ENCODE assay signal across 8 mouse cellular contexts in genomic region chr5:110980576-110980975, GRCm38 (mm10).
DNase-seq lines count a peak whose midpoint lies in the region; ATAC-seq and TF ChIP-seq lines count a peak whose summit lies in the region.

No protein-coding gene starts in this region.

- no peak for TF ChIP-seq CTCF in left cerebral cortex, adult 2 months (IDR thresholded peaks at IDR 0.05)
- TF ChIP-seq CTCF in intestine, postnatal 0 days (IDR thresholded peaks at IDR 0.05; ENCODE audit: low read depth), result no peak

- no peaks in the 10 kb centered on the region for H3K27me3 ChIP-seq in intestine, postnatal 0 days (replicated peaks; ENCODE audit: control insufficient read depth, insufficient read depth, low read length)
- H3K27me3 ChIP-seq in neural tube, embryonic 15.5 days (replicated peaks), result no peaks in the 10 kb centered on the region

- no peak overlapping the region for H3K9ac ChIP-seq in intestine, postnatal 0 days (ENCODE audit: low read depth, low read length)
- peak overlapping the region; percentile 88 for H3K9ac ChIP-seq in neural tube, embryonic 15.5 days (replicated peaks)

- intact Hi-C loops in left cerebral cortex, adult 2 months (cut with DNase I), result loop anchor here (5.0 kb wide), 1 partner anchor 227 kb away; no protein-coding TSS in a partner anchor

- H3K9me3 ChIP-seq in intestine, postnatal 0 days (ENCODE audit: control insufficient read depth), result no peaks in the 10 kb centered on the region
- H3K9me3 ChIP-seq in neural tube, embryonic 15.5 days (replicated peaks), result no peaks in the 10 kb centered on the region

- WGBS in intestine, postnatal 0 days, result 62% methylated on average over 5 of the region's 5 CpGs
- 27% methylated on average over 5 of the region's 5 CpGs for WGBS in neural tube, embryonic 15.5 days

- no peaks in the 10 kb centered on the region for H3K4me1 ChIP-seq in intestine, postnatal 0 days (replicated peaks; ENCODE audit: control insufficient read depth, insufficient read depth, low read length)
- peaks cover 51% of the 10 kb centered on the region for H3K4me1 ChIP-seq in neural tube, embryonic 15.5 days

- H3K4me3 ChIP-seq in left cerebral cortex, adult 2 months, result peak overlapping the region; percentile 57
- H3K4me3 ChIP-seq in intestine, postnatal 0 days (ENCODE audit: low read depth, low read length), result peak overlapping the region; percentile 69
- peak overlapping the region; percentile 69 for H3K4me3 ChIP-seq in neural tube, embryonic 15.5 days (replicated peaks)

- H3K27ac ChIP-seq in left cerebral cortex, adult 2 months, result no peak overlapping the region
- H3K27ac ChIP-seq in intestine, postnatal 0 days (ENCODE audit: low read depth, low read length), result no peak overlapping the region
- H3K27ac ChIP-seq in neural tube, embryonic 15.5 days (replicated peaks), result peak overlapping the region; percentile 92

- DNase-seq in left cerebral cortex, adult 2 months (ENCODE audit: extremely low spot score in 1 of 2, low spot score in 2 of 2), result no peak
- no peak for DNase-seq in left cerebral cortex, adult 9 months (ENCODE audit: low spot score in 2 of 2)
- peak; percentile 37 for DNase-seq in fat pad, adult 2 months (ENCODE audit: extremely low read depth, low read depth, low spot score)
- no peak for DNase-seq in left cerebral cortex, adult 11 months (ENCODE audit: low spot score)
- no peak for DNase-seq in c-Kit-positive CD71-positive TER-119-positive erythroid progenitor cells, embryonic 14.5 days (ENCODE audit: low spot score)
- DNase-seq in lung, postnatal 10 days, result no peak

- no peak for ATAC-seq in intestine, postnatal 0 days
- no peak for ATAC-seq in neural tube, embryonic 15.5 days (ENCODE audit: low FRiP score)

- peak overlapping the region; percentile 97 for H3K4me2 ChIP-seq in intestine, postnatal 0 days (replicated peaks; ENCODE audit: low read depth)
- H3K4me2 ChIP-seq in neural tube, embryonic 15.5 days, result peak overlapping the region; percentile 82

- H3K36me3 ChIP-seq in intestine, postnatal 0 days (ENCODE audit: control insufficient read depth, insufficient read depth), result no peaks in the 10 kb centered on the region
- H3K36me3 ChIP-seq in neural tube, embryonic 15.5 days, result no peaks in the 10 kb centered on the region
